Comparison of ENCODE assay signal across 9 mouse cellular contexts in the genomic region with DNA sequence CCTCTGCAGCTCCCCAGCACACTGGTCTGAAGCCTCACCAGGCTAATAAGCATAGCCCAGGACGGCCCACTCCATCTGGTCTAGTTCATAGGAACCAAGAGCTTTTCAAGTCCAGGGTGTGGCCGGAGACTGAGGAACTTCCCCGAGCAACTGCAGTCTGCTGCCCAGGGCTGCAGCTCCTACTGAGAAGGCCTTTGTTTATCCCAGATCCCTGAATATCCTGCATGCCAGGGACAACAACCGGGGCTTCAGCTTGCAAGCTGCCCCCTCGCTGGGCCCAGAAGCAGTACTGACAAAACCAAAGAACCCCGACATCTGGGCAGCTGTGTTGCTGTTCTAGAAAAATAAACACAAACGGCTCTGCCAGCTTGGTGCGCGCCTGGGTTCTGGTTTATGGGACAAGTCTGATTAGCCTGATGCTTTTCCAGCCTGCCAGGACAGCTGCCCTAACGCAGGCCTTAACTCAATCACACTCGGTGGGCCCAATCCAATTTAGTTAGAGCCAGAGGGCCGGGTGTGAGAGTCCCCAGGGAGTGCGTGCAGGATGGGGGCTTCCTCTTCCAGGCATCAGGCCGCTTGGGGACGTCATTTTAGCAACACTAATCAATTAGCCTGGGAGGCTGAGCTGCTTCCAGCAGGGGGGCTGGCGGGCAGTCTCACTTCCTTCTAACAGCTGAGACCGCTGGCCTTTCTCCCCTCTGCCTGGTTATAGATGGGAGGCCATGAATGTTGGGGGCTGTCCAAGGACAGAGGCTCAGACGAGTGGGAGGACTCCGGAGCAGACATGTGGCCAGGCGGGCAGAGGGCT. TPM values are rescaled to one million over a fixed set of nuclear protein-coding genes. Genes with fewer than 3 reads are reported as not detected.
A peak's percentile ranks its signal among the peaks of the same experiment; 100 is the strongest.
DNase-seq lines count a peak whose midpoint lies in the region; ATAC-seq and TF ChIP-seq lines count a peak whose summit lies in the region.
"Had no signal": no experiment of that assay in that cellular context is flagged by ENCODE, and none has a peak within 500 bp of the region (broad histone marks: within the 10 kb centered on the region; RNA-seq: fewer than 3 reads in every experiment).

No protein-coding gene starts in this region.

- H3K4me2 ChIP-seq in embryonic facial prominence, embryonic 14.5 days (ENCODE audit: low read depth, low read length) = peak overlapping the region; percentile 38
- 0 out of 2 replicates have a peak overlapping the region, but pooled peaks have one; percentile 26 for H3K4me2 ChIP-seq in heart, embryonic 13.5 days
- H3K4me2 ChIP-seq in kidney, embryonic 16.5 days (replicated peaks; ENCODE audit: low read depth, low read length) = no peak overlapping the region
- no peak overlapping the region; the same call in 1 of the 2 replicates for H3K4me2 ChIP-seq in stomach, postnatal 0 days (replicated peaks; ENCODE audit: low read depth)

- no peaks in the 10 kb centered on the region for H3K27me3 ChIP-seq in embryonic facial prominence, embryonic 14.5 days (replicated peaks; ENCODE audit: control insufficient read depth, insufficient read depth, low read length)
- peaks cover 6% of the 10 kb centered on the region; the same call in 1 of the 2 replicates for H3K27me3 ChIP-seq in heart, embryonic 13.5 days (replicated peaks)
- H3K27me3 ChIP-seq in kidney, embryonic 16.5 days (ENCODE audit: insufficient read depth, low read length) = no peaks in the 10 kb centered on the region
- no peaks in the 10 kb centered on the region for H3K27me3 ChIP-seq in stomach, postnatal 0 days (ENCODE audit: control insufficient read depth, insufficient read depth, low read length)

- TF ChIP-seq EP300 in stomach, postnatal 0 days (optimal IDR thresholded peaks at IDR 0.05) = no peak

- peak overlapping the region; percentile 53 for H3K9ac ChIP-seq in embryonic facial prominence, embryonic 14.5 days (ENCODE audit: low read depth, low read length)
- peak overlapping the region; percentile 66 for H3K9ac ChIP-seq in heart, embryonic 13.5 days
- H3K9ac ChIP-seq in kidney, embryonic 16.5 days (replicated peaks; ENCODE audit: low read length) = peak overlapping the region; percentile 45
- H3K9ac ChIP-seq in stomach, postnatal 0 days (ENCODE audit: low read length) = 0 out of 2 replicates have a peak overlapping the region, but pooled peaks have one; percentile 31

- no peak for TF ChIP-seq CTCF in left cerebral cortex, adult 2 months (IDR thresholded peaks at IDR 0.05)
- TF ChIP-seq CTCF in stomach, postnatal 0 days (IDR thresholded peaks at IDR 0.05; ENCODE audit: low read depth) = peak; percentile 30; the same call in 1 of the 2 replicates

- DNase-seq in left cerebral cortex, adult 2 months (ENCODE audit: extremely low spot score in 1 of 2, low spot score in 2 of 2) = no peak
- DNase-seq in left cerebral cortex, adult 11 months (ENCODE audit: low spot score) = no peak
- DNase-seq in embryonic facial prominence, embryonic 14.5 days (ENCODE audit: low spot score) = peak; percentile 90
- peak; percentile 49 for DNase-seq in stomach, postnatal 0 days (ENCODE audit: low spot score)

- H3K9me3 ChIP-seq in embryonic facial prominence, embryonic 14.5 days (ENCODE audit: control insufficient read depth, low read length) = no peaks in the 10 kb centered on the region
- H3K9me3 ChIP-seq in heart, embryonic 13.5 days = no peaks in the 10 kb centered on the region
- H3K9me3 ChIP-seq in kidney, embryonic 16.5 days (ENCODE audit: low read length) = no peaks in the 10 kb centered on the region
- no peaks in the 10 kb centered on the region for H3K9me3 ChIP-seq in stomach, postnatal 0 days (ENCODE audit: control insufficient read depth, low read length)
- H3K9me3 ChIP-seq: megakaryocyte, embryonic 14.5 days had no signal

- WGBS in embryonic facial prominence, embryonic 14.5 days = 9% methylated on average over 20 of the region's 20 CpGs
- WGBS in heart, embryonic 13.5 days = 29% methylated on average over 20 of the region's 20 CpGs
- 17% methylated on average over 20 of the region's 20 CpGs for WGBS in kidney, embryonic 16.5 days
- WGBS in stomach, postnatal 0 days = 26% methylated on average over 20 of the region's 20 CpGs

- peak overlapping the region; percentile 64 for H3K27ac ChIP-seq in left cerebral cortex, adult 2 months
- H3K27ac ChIP-seq in embryonic facial prominence, embryonic 14.5 days (replicated peaks; ENCODE audit: low read depth, low read length) = peak overlapping the region; percentile 94
- H3K27ac ChIP-seq in heart, embryonic 13.5 days (replicated peaks) = peak overlapping the region; percentile 86
- H3K27ac ChIP-seq in kidney, embryonic 16.5 days (ENCODE audit: low read length) = peak overlapping the region; percentile 67
- peak overlapping the region; percentile 89 for H3K27ac ChIP-seq in stomach, postnatal 0 days (replicated peaks)

- no peaks in the 10 kb centered on the region for H3K36me3 ChIP-seq in embryonic facial prominence, embryonic 14.5 days (ENCODE audit: control insufficient read depth, insufficient read depth, low read length)
- H3K36me3 ChIP-seq in heart, embryonic 13.5 days = no peaks in the 10 kb centered on the region
- H3K36me3 ChIP-seq in kidney, embryonic 16.5 days (ENCODE audit: insufficient read depth, low read length) = no peaks in the 10 kb centered on the region
- H3K36me3 ChIP-seq in stomach, postnatal 0 days (ENCODE audit: control insufficient read depth, insufficient read depth, low read length) = no peaks in the 10 kb centered on the region

- ATAC-seq in embryonic facial prominence, embryonic 14.5 days (ENCODE audit: low read depth) = peak; percentile 41; the same call in 1 of the 2 replicates
- ATAC-seq in heart, embryonic 13.5 days (ENCODE audit: extremely low read depth, insufficient number of reproducible peaks, low FRiP score, low TSS enrichment) = no peak
- peak; percentile 56 for ATAC-seq in kidney, embryonic 16.5 days (ENCODE audit: low FRiP score, low TSS enrichment)
- ATAC-seq in megakaryocyte, adult 5-6 weeks (ENCODE audit: poor library complexity, severe bottlenecking) = peak; percentile 44
- ATAC-seq in stomach, postnatal 0 days (ENCODE audit: low FRiP score, low TSS enrichment) = peak; percentile 37; the same call in 1 of the 2 replicates
- no peak for ATAC-seq in monocyte, adult 5-6 weeks (replicated peaks; ENCODE audit: insufficient number of reproducible peaks, low FRiP score, low TSS enrichment, poor library complexity, severe bottlenecking)

- intact Hi-C loops in left cerebral cortex, adult 2 months (cut with DNase I) = loop anchor here (5.0 kb wide), 1 partner anchor 227 kb away; a partner anchor contains a TSS

- peaks cover 52% of the 10 kb centered on the region for H3K4me1 ChIP-seq in embryonic facial prominence, embryonic 14.5 days (ENCODE audit: control insufficient read depth, insufficient read depth, low read length)
- H3K4me1 ChIP-seq in heart, embryonic 13.5 days = peaks cover 75% of the 10 kb centered on the region
- peaks cover 52% of the 10 kb centered on the region for H3K4me1 ChIP-seq in kidney, embryonic 16.5 days (ENCODE audit: insufficient read depth, low read length)
- peaks cover 12% of the 10 kb centered on the region for H3K4me1 ChIP-seq in stomach, postnatal 0 days (replicated peaks; ENCODE audit: control insufficient read depth, insufficient read depth)

- no peak overlapping the region for H3K4me3 ChIP-seq in left cerebral cortex, adult 2 months
- H3K4me3 ChIP-seq in embryonic facial prominence, embryonic 14.5 days (ENCODE audit: low read depth, low read length) = no peak overlapping the region
- no peak overlapping the region for H3K4me3 ChIP-seq in heart, embryonic 13.5 days
- no peak overlapping the region for H3K4me3 ChIP-seq in kidney, embryonic 16.5 days (ENCODE audit: low read length)
- H3K4me3 ChIP-seq in stomach, postnatal 0 days (ENCODE audit: low read depth, low read length) = no peak overlapping the region
- H3K4me3 ChIP-seq: megakaryocyte, embryonic 14.5 days had no signal

RNA-seq across cellular contexts. Expression of a gene that starts 13.6 kb away (rescaled TPM):
- total RNA-seq in left cerebral cortex, adult 2 months (2021) = 10 to 100 TPM; 15.3 to 22.5 TPM
- 17.3 and 17.6 TPM in 2 replicates for polyA plus RNA-seq in embryonic facial prominence, embryonic 14.5 days (2014; fragmentation: Nextera tagmentation; extraction: Ambion mirVana)
- 18.4 and 19.3 TPM in 2 replicates for polyA plus RNA-seq in heart, embryonic 13.5 days (2015; fragmentation: Nextera tagmentation; extraction: Ambion mirVana)
- polyA plus RNA-seq in kidney, embryonic 16.5 days (2015; fragmentation: Nextera tagmentation; extraction: Ambion mirVana) = 15.6 and 17.0 TPM in 2 replicates
- 0.55 TPM in 1 of 2 replicates, not detected in the other for total RNA-seq in megakaryocyte, adult 5-6 weeks (2015)
- total RNA-seq in megakaryocyte, adult 5-6 weeks (2017) = 0.33 TPM in 1 of 2 replicates, not detected in the other
- 15.9 and 18.4 TPM in 2 replicates for polyA plus RNA-seq in stomach, postnatal 0 days (2015; fragmentation: Nextera tagmentation; extraction: Ambion mirVana)
- 0.58 to 0.64 TPM in 2 of 3 replicates, not detected in the other for total RNA-seq in monocyte, adult 5-6 weeks (2017)

RNA-seq across cellular contexts. Expression of a gene that starts 28.8 kb away (rescaled TPM):
- 10 to 100 TPM; 23.9 to 26.3 TPM for total RNA-seq in left cerebral cortex, adult 2 months (2021)
- polyA plus RNA-seq in embryonic facial prominence, embryonic 14.5 days (2014; fragmentation: Nextera tagmentation; extraction: Ambion mirVana) = 75.8 and 77.4 TPM in 2 replicates
- 63.8 and 68.8 TPM in 2 replicates for polyA plus RNA-seq in heart, embryonic 13.5 days (2015; fragmentation: Nextera tagmentation; extraction: Ambion mirVana)
- 54.9 and 60.6 TPM in 2 replicates for polyA plus RNA-seq in kidney, embryonic 16.5 days (2015; fragmentation: Nextera tagmentation; extraction: Ambion mirVana)
- total RNA-seq in megakaryocyte, adult 5-6 weeks (2015) = 55.4 and 61.3 TPM in 2 replicates
- 38.5 and 42.6 TPM in 2 replicates for total RNA-seq in megakaryocyte, adult 5-6 weeks (2017)
- 40.6 and 44.5 TPM in 2 replicates for polyA plus RNA-seq in stomach, postnatal 0 days (2015; fragmentation: Nextera tagmentation; extraction: Ambion mirVana)
- 47.3 to 77.0 TPM (median 54.3 TPM) in 3 replicates for total RNA-seq in monocyte, adult 5-6 weeks (2017)

RNA-seq across cellular contexts. Expression of a gene that starts 29.0 kb away (rescaled TPM):
- 10 to 100 TPM; 29.7 to 35.9 TPM for total RNA-seq in left cerebral cortex, adult 2 months (2021)
- 72.9 and 74.8 TPM in 2 replicates for polyA plus RNA-seq in embryonic facial prominence, embryonic 14.5 days (2014; fragmentation: Nextera tagmentation; extraction: Ambion mirVana)
- 61.7 and 75.3 TPM in 2 replicates for polyA plus RNA-seq in heart, embryonic 13.5 days (2015; fragmentation: Nextera tagmentation; extraction: Ambion mirVana)
- polyA plus RNA-seq in kidney, embryonic 16.5 days (2015; fragmentation: Nextera tagmentation; extraction: Ambion mirVana) = 74.8 and 77.8 TPM in 2 replicates
- 33.4 and 37.4 TPM in 2 replicates for total RNA-seq in megakaryocyte, adult 5-6 weeks (2015)
- total RNA-seq in megakaryocyte, adult 5-6 weeks (2017) = 36.3 and 37.7 TPM in 2 replicates
- polyA plus RNA-seq in stomach, postnatal 0 days (2015; fragmentation: Nextera tagmentation; extraction: Ambion mirVana) = 31.8 and 33.2 TPM in 2 replicates
- 80.8 to 81.6 TPM (median 81.0 TPM) in 3 replicates for total RNA-seq in monocyte, adult 5-6 weeks (2017)

RNA-seq across cellular contexts. Expression of a gene that starts 38.0 kb away (rescaled TPM):
- 10 to 100 TPM; 39.3 to 41.8 TPM for total RNA-seq in left cerebral cortex, adult 2 months (2021)
- polyA plus RNA-seq in embryonic facial prominence, embryonic 14.5 days (2014; fragmentation: Nextera tagmentation; extraction: Ambion mirVana) = 42.8 and 43.9 TPM in 2 replicates
- polyA plus RNA-seq in heart, embryonic 13.5 days (2015; fragmentation: Nextera tagmentation; extraction: Ambion mirVana) = 32.2 and 35.5 TPM in 2 replicates
- polyA plus RNA-seq in kidney, embryonic 16.5 days (2015; fragmentation: Nextera tagmentation; extraction: Ambion mirVana) = 38.8 and 41.2 TPM in 2 replicates
- total RNA-seq in megakaryocyte, adult 5-6 weeks (2015) = 22.2 and 26.2 TPM in 2 replicates
- total RNA-seq in megakaryocyte, adult 5-6 weeks (2017) = 17.6 and 26.5 TPM in 2 replicates
- polyA plus RNA-seq in stomach, postnatal 0 days (2015; fragmentation: Nextera tagmentation; extraction: Ambion mirVana) = 31.5 and 34.6 TPM in 2 replicates
- 8.2 to 10.4 TPM (median 9.0 TPM) in 3 replicates for total RNA-seq in monocyte, adult 5-6 weeks (2017)

RNA-seq across cellular contexts. Expression of a gene that starts 38.6 kb away (rescaled TPM):
- 100 to 1,000 TPM; 150 to 158 TPM for total RNA-seq in left cerebral cortex, adult 2 months (2021)
- polyA plus RNA-seq in embryonic facial prominence, embryonic 14.5 days (2014; fragmentation: Nextera tagmentation; extraction: Ambion mirVana) = 663 and 697 TPM in 2 replicates
- polyA plus RNA-seq in heart, embryonic 13.5 days (2015; fragmentation: Nextera tagmentation; extraction: Ambion mirVana) = 530 and 543 TPM in 2 replicates
- polyA plus RNA-seq in kidney, embryonic 16.5 days (2015; fragmentation: Nextera tagmentation; extraction: Ambion mirVana) = 729 and 742 TPM in 2 replicates
- total RNA-seq in megakaryocyte, adult 5-6 weeks (2015) = 784 and 845 TPM in 2 replicates
- total RNA-seq in megakaryocyte, adult 5-6 weeks (2017) = 315 and 355 TPM in 2 replicates
- 403 and 419 TPM in 2 replicates for polyA plus RNA-seq in stomach, postnatal 0 days (2015; fragmentation: Nextera tagmentation; extraction: Ambion mirVana)
- total RNA-seq in monocyte, adult 5-6 weeks (2017) = 124 to 197 TPM (median 128 TPM) in 3 replicates

Comparison
In these comparisons a context has a peak if more than half of its experiments do, and no peak if none do; other contexts are left out.
1. DNase-seq: peak in embryonic facial prominence, embryonic 14.5 days (single experiment) and stomach, postnatal 0 days (single experiment); none in left cerebral cortex, adult 2 months (0 of 2) and left cerebral cortex, adult 11 months (single experiment).
2. ATAC-seq: peak in embryonic facial prominence, embryonic 14.5 days (single experiment), kidney, embryonic 16.5 days (single experiment), megakaryocyte, adult 5-6 weeks (single experiment) and stomach, postnatal 0 days (single experiment); none in heart, embryonic 13.5 days (single experiment) and monocyte, adult 5-6 weeks (single experiment).
3. H3K4me2 ChIP-seq: peak in embryonic facial prominence, embryonic 14.5 days (single experiment) and heart, embryonic 13.5 days (single experiment); none in kidney, embryonic 16.5 days (single experiment) and stomach, postnatal 0 days (single experiment).
4. Peak in every context shown above with its lines, with median percentiles within 50 percentile points of each other: H3K27ac ChIP-seq and H3K9ac ChIP-seq.